Mouse (Mus musculus) CH12.LX (cell line): ENCODE measurements around the gene Pdhb.

Experiments used
- CTCF ChIP-seq, 2 experiments: IDR thresholded peaks in 1 of 2; conservative IDR thresholded peaks in 1 of 2; 2 replicates each; pipeline ENCODE4 v1.5.1; 2011 to 2012; ENCODE audit warnings: low read depth in 2 of 2, low read length in 2 of 2, improper control_type of control experiment in 1 of 2, inconsistent platforms in 1 of 2, mild to moderate bottlenecking in 1 of 2, moderate library complexity in 1 of 2
- HCFC1 ChIP-seq: IDR thresholded peaks from 2 replicates; pipeline ENCODE4 v1.6.1; 2012; ENCODE audit warnings: low read depth, mild to moderate bottlenecking, inconsistent platforms, low read length, improper control_type of control experiment
- IRF4 ChIP-seq: IDR thresholded peaks from 2 replicates; pipeline ENCODE4 v1.6.1; 2014; ENCODE audit warnings: low read depth, mild to moderate bottlenecking, inconsistent platforms, low read length, improper control_type of control experiment
- MAZ ChIP-seq: IDR thresholded peaks from 2 replicates; pipeline ENCODE4 v1.6.1; 2012; ENCODE audit warnings: low read depth, mild to moderate bottlenecking, inconsistent platforms, low read length, improper control_type of control experiment, moderate library complexity
- MXI1 ChIP-seq: IDR thresholded peaks from 2 replicates; pipeline ENCODE4 v1.6.1; 2011; ENCODE audit warnings: mild to moderate bottlenecking, low read depth, low read length, improper control_type of control experiment
- NELFE ChIP-seq: IDR thresholded peaks from 2 replicates; pipeline ENCODE4 v1.6.1; 2011; ENCODE audit warnings: low read depth, low read length, improper control_type of control experiment
- NRF1 ChIP-seq: IDR thresholded peaks from 2 replicates; pipeline ENCODE4 v1.6.1; 2014; ENCODE audit warnings: low read depth, mild to moderate bottlenecking, inconsistent platforms, low read length, improper control_type of control experiment, moderate library complexity
- RCOR1 ChIP-seq: conservative IDR thresholded peaks from 2 replicates; pipeline ENCODE4 v1.6.1; 2012; ENCODE audit warnings: low read depth, mild to moderate bottlenecking, inconsistent platforms, low read length, improper control_type of control experiment
- USF1 ChIP-seq: IDR thresholded peaks from 2 replicates; pipeline ENCODE4 v1.6.1; 2014; ENCODE audit warnings: low read depth, mild to moderate bottlenecking, inconsistent platforms, low read length, improper control_type of control experiment
- ZKSCAN1 ChIP-seq: IDR thresholded peaks from 2 replicates; pipeline ENCODE4 v1.6.1; 2012; ENCODE audit warnings: low read depth, inconsistent platforms, low read length, improper control_type of control experiment, borderline replicate concordance

- TF ChIP-seq CTCF (conservative IDR thresholded peaks at IDR 0.05 in 1 of 2, IDR thresholded peaks at IDR 0.05 in 1 of 2; ENCODE audit: low read depth in 2 of 2, low read length in 2 of 2) (no peak), NELFE (no peak), ZKSCAN1 (no peak), MXI1 (no peak), RCOR1 (no peak), NRF1 (no peak), IRF4 (no peak), USF1 (no peak), MAZ (no peak), HCFC1 (no peak)
Observed at GRCm38 (mm10) chr14:8145594-8146558, 26.9 kb downstream of the Pdhb start.
